Mouse (Mus musculus) CH12.LX (cell line): ENCODE results near the gene Gm10271. TPM values are rescaled to one million over a fixed set of nuclear protein-coding genes. Genes with fewer than 3 reads are reported as not detected.

Experiments used
- DNase-seq: peaks from one replicate; pipeline ENCODE4 v3.0.0-alpha.2; 2013; ENCODE audit errors: extremely low read depth
- H3K27ac ChIP-seq: 2 replicates; pipeline ENCODE4 v1.5.1; 2012; ENCODE audit warnings: low read depth, mild to moderate bottlenecking, control low read depth, moderate library complexity; ENCODE audit not compliant: insufficient read depth
- H3K27me3 ChIP-seq: replicated peaks from 2 replicates; pipeline ENCODE3; 2012; ENCODE audit warnings: inconsistent platforms
- H3K36me3 ChIP-seq, 2 experiments: replicated peaks in 1 of 2; 2 replicates each; pipeline versions ENCODE3 to v1.6.1; 2012; ENCODE audit warnings: inconsistent platforms in 1 of 2, low read length in 1 of 2, mild to moderate bottlenecking in 1 of 2, mixed read lengths in 1 of 2, moderate library complexity in 1 of 2; ENCODE audit not compliant: control insufficient read depth in 1 of 2, insufficient read depth in 1 of 2
- H3K4me1 ChIP-seq, 2 experiments: 2 replicates each; pipeline ENCODE4 v1.6.1; 2012; ENCODE audit warnings: inconsistent platforms in 1 of 2, moderate library complexity in 1 of 2; ENCODE audit not compliant: insufficient read depth in 2 of 2, control insufficient read depth in 1 of 2
- H3K4me2 ChIP-seq: 2 replicates; pipeline ENCODE4 v1.6.1; 2012; ENCODE audit warnings: low read depth, mild to moderate bottlenecking, control low read depth; ENCODE audit not compliant: poor library complexity, insufficient read depth, severe bottlenecking
- H3K4me3 ChIP-seq, 3 experiments: fragments of 150-350 bp in 1 of 3; sonication (generic) in 1 of 3; replicated peaks in 1 of 3; 2 replicates each; pipeline versions ENCODE3 to v1.5.1; 2011 to 2012; ENCODE audit warnings: low read depth in 2 of 3, low read length in 2 of 3, mild to moderate bottlenecking in 2 of 3, moderate library complexity in 2 of 3, control low read depth in 1 of 3, improper control_type of control experiment in 1 of 3, inconsistent platforms in 1 of 3, mixed read lengths in 1 of 3; ENCODE audit not compliant: poor library complexity in 1 of 3
- H3K79me2 ChIP-seq: replicated peaks from 2 replicates; pipeline ENCODE4 v1.6.1; 2012; ENCODE audit warnings: mild to moderate bottlenecking, moderate library complexity; ENCODE audit not compliant: control insufficient read depth, poor library complexity, insufficient read depth, severe bottlenecking; ENCODE audit errors: extremely low read depth
- H3K9ac ChIP-seq: 2 replicates; pipeline ENCODE4 v1.6.1; 2012; ENCODE audit warnings: low read depth, mild to moderate bottlenecking, control low read depth, moderate library complexity; ENCODE audit not compliant: insufficient read depth
- H3K9me3 ChIP-seq: replicated peaks from 2 replicates; pipeline ENCODE3; 2012; ENCODE audit warnings: low read length, inconsistent platforms, mixed read lengths
- CHD2 ChIP-seq: IDR thresholded peaks from 2 replicates; pipeline ENCODE4 v1.6.1; 2011; ENCODE audit warnings: low read length, improper control_type of control experiment
- ELF1 ChIP-seq: IDR thresholded peaks from 2 replicates; pipeline ENCODE4 v1.6.1; 2014; ENCODE audit warnings: low read depth, mild to moderate bottlenecking, inconsistent platforms, low read length, improper control_type of control experiment
- EP300 ChIP-seq: IDR thresholded peaks from 2 replicates; pipeline ENCODE4 v1.6.1; 2011; ENCODE audit warnings: low read length, improper control_type of control experiment
- HCFC1 ChIP-seq: IDR thresholded peaks from 2 replicates; pipeline ENCODE4 v1.6.1; 2012; ENCODE audit warnings: low read depth, mild to moderate bottlenecking, inconsistent platforms, low read length, improper control_type of control experiment
- IRF4 ChIP-seq: IDR thresholded peaks from 2 replicates; pipeline ENCODE4 v1.6.1; 2014; ENCODE audit warnings: low read depth, mild to moderate bottlenecking, inconsistent platforms, low read length, improper control_type of control experiment
- JUN ChIP-seq: IDR thresholded peaks from 2 replicates; pipeline ENCODE4 v1.6.1; 2011; ENCODE audit warnings: low read depth, mild to moderate bottlenecking, low read length, improper control_type of control experiment, moderate library complexity; ENCODE audit not compliant: insufficient read depth
- JUND ChIP-seq: conservative IDR thresholded peaks from 2 replicates; pipeline ENCODE4 v1.6.1; 2011; ENCODE audit warnings: low read depth, low read length, improper control_type of control experiment
- MAFK ChIP-seq: IDR thresholded peaks from 2 replicates; pipeline ENCODE4 v1.6.1; 2011; ENCODE audit warnings: low read length, improper control_type of control experiment; ENCODE audit not compliant: insufficient replicate concordance
- MAZ ChIP-seq: IDR thresholded peaks from 2 replicates; pipeline ENCODE4 v1.6.1; 2012; ENCODE audit warnings: low read depth, mild to moderate bottlenecking, inconsistent platforms, low read length, improper control_type of control experiment, moderate library complexity
- MEF2A ChIP-seq: IDR thresholded peaks from 2 replicates; pipeline ENCODE4 v1.6.1; 2014; ENCODE audit warnings: low read depth, mild to moderate bottlenecking, inconsistent platforms, low read length, improper control_type of control experiment, borderline replicate concordance
- NRF1 ChIP-seq: IDR thresholded peaks from 2 replicates; pipeline ENCODE4 v1.6.1; 2014; ENCODE audit warnings: low read depth, mild to moderate bottlenecking, inconsistent platforms, low read length, improper control_type of control experiment, moderate library complexity
- PAX5 ChIP-seq: IDR thresholded peaks from 2 replicates; pipeline ENCODE4 v1.6.1; 2012; ENCODE audit warnings: low read length, inconsistent platforms, mixed read lengths
- POLR2A ChIP-seq: IDR thresholded peaks from 2 replicates; pipeline ENCODE4 v1.6.1; 2011; ENCODE audit warnings: low read depth, mild to moderate bottlenecking, improper control_type of control experiment, low read length
- POLR2AphosphoS2 ChIP-seq: IDR thresholded peaks from 2 replicates; pipeline ENCODE4 v1.6.1; 2011; ENCODE audit warnings: low read depth, low read length, improper control_type of control experiment
- RAD21 ChIP-seq: IDR thresholded peaks from 2 replicates; pipeline ENCODE4 v1.6.1; 2011; ENCODE audit warnings: low read depth, mild to moderate bottlenecking, low read length, improper control_type of control experiment, moderate library complexity
- RCOR1 ChIP-seq: conservative IDR thresholded peaks from 2 replicates; pipeline ENCODE4 v1.6.1; 2012; ENCODE audit warnings: low read depth, mild to moderate bottlenecking, inconsistent platforms, low read length, improper control_type of control experiment
- SIN3A ChIP-seq: IDR thresholded peaks from 2 replicates; pipeline ENCODE4 v1.6.1; 2012; ENCODE audit warnings: low read length, improper control_type of control experiment, inconsistent platforms
- TBP ChIP-seq: conservative IDR thresholded peaks from 2 replicates; pipeline ENCODE4 v1.6.1; 2011; ENCODE audit warnings: low read depth, low read length, improper control_type of control experiment
- TCF12 ChIP-seq: IDR thresholded peaks from 2 replicates; pipeline ENCODE4 v1.6.1; 2014; ENCODE audit warnings: low read depth, mild to moderate bottlenecking, inconsistent platforms, low read length, improper control_type of control experiment
- UBTF ChIP-seq: IDR thresholded peaks from 2 replicates; pipeline ENCODE4 v1.6.1; 2012; ENCODE audit warnings: low read depth, mild to moderate bottlenecking, inconsistent platforms, low read length, improper control_type of control experiment, moderate library complexity
- USF1 ChIP-seq: IDR thresholded peaks from 2 replicates; pipeline ENCODE4 v1.6.1; 2014; ENCODE audit warnings: low read depth, mild to moderate bottlenecking, inconsistent platforms, low read length, improper control_type of control experiment
- USF2 ChIP-seq: conservative IDR thresholded peaks from 2 replicates; pipeline ENCODE4 v1.6.1; 2011; ENCODE audit warnings: low read depth, low read length, improper control_type of control experiment
- ZC3H11A ChIP-seq: IDR thresholded peaks from 2 replicates; pipeline ENCODE4 v1.6.1; 2012; ENCODE audit warnings: low read depth, mild to moderate bottlenecking, inconsistent platforms, low read length, improper control_type of control experiment
- ZKSCAN1 ChIP-seq: IDR thresholded peaks from 2 replicates; pipeline ENCODE4 v1.6.1; 2012; ENCODE audit warnings: low read depth, inconsistent platforms, low read length, improper control_type of control experiment, borderline replicate concordance
- dilution Hi-C: fragments of 300-500 bp; cut with MboI; formaldehyde crosslinking; loops from 2 replicates; pipeline ENCODE4 v1.14.3; 2020; ENCODE audit warnings: low sequenced_read_pairs; ENCODE audit not compliant: extremely low pct_unique_long_range_greater_than_20kb, extremely low pct_ligation_motif_present
- in situ Hi-C: fragments of 300-500 bp; cut with MboI; formaldehyde crosslinking; loops from 3 replicates; pipeline ENCODE4 v1.14.3; 2019; ENCODE audit warnings: low sequenced_read_pairs, low pct_ligation_motif_present, low pct_unique_long_range_greater_than_20kb, mixed read lengths
- polyA plus RNA-seq: library from polyadenylated mRNA; unstranded; fragments of >175 nt; gene quantifications from 2 replicates; pipeline ENCODE4 v1.2.1, GENCODE M21; 2012; ENCODE audit warnings: low read depth; ENCODE audit not compliant: insufficient read length
- total RNA-seq, 2 experiments: library from RNA; depleted of rRNA; stranded (reverse); fragments of 300-350 nt in 1 of 2; fragments of >200 nt in 1 of 2; gene quantifications; 2 replicates each; pipeline ENCODE4 v1.2.3; 2012 to 2014

Gene Gm10271
- total and polyA plus RNA-seq, 3 experiments: not detected

DNA sequence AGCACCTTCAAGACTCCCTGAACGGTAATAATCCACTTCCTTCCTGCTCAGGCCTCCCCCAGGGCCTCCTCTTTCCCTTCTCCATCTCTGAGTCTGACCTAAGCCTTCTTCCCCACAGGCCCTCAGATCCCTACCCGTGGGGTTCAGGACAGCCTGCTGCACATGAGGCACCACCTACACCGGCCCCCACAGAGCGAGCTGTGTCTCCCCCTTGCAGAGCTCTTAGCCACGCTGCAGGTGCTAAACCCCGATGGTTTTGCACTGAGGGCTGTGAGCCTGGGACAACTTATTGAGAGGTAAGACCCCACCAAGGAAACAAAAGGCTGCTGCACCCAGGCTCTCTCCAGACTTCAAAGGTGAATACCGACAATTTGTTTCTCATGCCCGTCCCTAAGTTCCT, 55.8 kb downstream of the Gm10271 start:
- Histone ChIP-seq H3K4me3 (no peak overlapping the region), H3K79me2 (no peaks in the 10 kb centered on the region), H3K36me3 (peaks cover 0 to 58% of the 10 kb centered on the region in 2 experiments), H3K9me3 (no peaks in the 10 kb centered on the region), H3K9ac (no peak overlapping the region), H3K27me3 (no peaks in the 10 kb centered on the region), H3K27ac (no peak overlapping the region), H3K4me1 (0 out of 4 replicates have a peak, but pooled peaks cover 0 to 4% of the 10 kb centered on the region in 2 experiments), H3K4me2 (no peak overlapping the region)
- in situ Hi-C loops (no loop called here), dilution Hi-C loops (no loop called here)
- no peak for DNase-seq
- TF ChIP-seq UBTF: no peak
- no peak for TF ChIP-seq ZC3H11A
- no peak for TF ChIP-seq EP300
- TF ChIP-seq PAX5: no peak
- no peak for TF ChIP-seq JUND
- no peak for TF ChIP-seq MAFK
- TF ChIP-seq SIN3A: no peak
- TF ChIP-seq MEF2A: no peak
- TF ChIP-seq USF1: no peak
- no peak for TF ChIP-seq JUN
- no peak for TF ChIP-seq CHD2
- TF ChIP-seq POLR2A: no peak
- TF ChIP-seq ZKSCAN1: no peak
- no peak for TF ChIP-seq USF2
- no peak for TF ChIP-seq ELF1
- no peak for TF ChIP-seq TCF12
- TF ChIP-seq RAD21: no peak
- TF ChIP-seq TBP: no peak

DNA sequence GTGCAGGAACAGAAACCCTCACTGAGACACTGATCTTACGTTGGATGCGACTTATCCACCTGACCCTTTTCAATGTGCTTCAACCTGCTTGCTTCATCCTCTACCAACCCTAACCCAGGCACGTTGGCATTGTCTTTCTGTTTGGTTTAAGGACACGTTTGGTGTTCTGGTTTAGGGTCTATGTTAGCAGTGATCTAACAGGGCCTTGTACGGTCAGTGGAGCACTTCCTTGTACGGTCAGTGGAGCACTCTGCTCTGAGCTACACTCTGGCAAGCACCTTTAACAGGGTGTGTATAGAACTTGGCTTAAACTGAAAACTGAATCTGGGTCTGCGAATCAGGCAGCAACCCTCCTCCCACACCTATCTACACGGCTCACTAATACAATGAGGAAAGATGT, 57.1 kb downstream of the Gm10271 start:
- in situ Hi-C loops: no loop called here
- no peaks in the 10 kb centered on the region for H3K9me3 ChIP-seq
- no peaks in the 10 kb centered on the region for H3K27me3 ChIP-seq
- no peak for DNase-seq
- no peak overlapping the region for H3K9ac ChIP-seq
- no peak overlapping the region for H3K27ac ChIP-seq
- no peak overlapping the region for H3K4me3 ChIP-seq
- H3K4me2 ChIP-seq: no peak overlapping the region
- no peaks in the 10 kb centered on the region for H3K79me2 ChIP-seq
- no peak for TF ChIP-seq CHD2
- no peak for TF ChIP-seq USF2
- TF ChIP-seq RCOR1: no peak
- no peak for TF ChIP-seq POLR2A
- no peak for TF ChIP-seq HCFC1
- TF ChIP-seq JUND: no peak
- TF ChIP-seq POLR2AphosphoS2: no peak
- no peak for TF ChIP-seq PAX5
- no peak for TF ChIP-seq MAZ
- TF ChIP-seq EP300: no peak
- no peak for TF ChIP-seq NRF1
- no peak for TF ChIP-seq ZC3H11A
- no peak for TF ChIP-seq IRF4
- TF ChIP-seq, all 38 proteins: peak for 0
- dilution Hi-C loops: no loop called here
- Histone ChIP-seq H3K4me1 (0 out of 4 replicates have a peak, but pooled peaks cover 0 to 4% of the 10 kb centered on the region in 2 experiments), H3K36me3 (peaks cover 0 to 62% of the 10 kb centered on the region in 2 experiments)
